Comparison of ENCODE assay signal across 16 mouse cellular contexts in the genomic region with DNA sequence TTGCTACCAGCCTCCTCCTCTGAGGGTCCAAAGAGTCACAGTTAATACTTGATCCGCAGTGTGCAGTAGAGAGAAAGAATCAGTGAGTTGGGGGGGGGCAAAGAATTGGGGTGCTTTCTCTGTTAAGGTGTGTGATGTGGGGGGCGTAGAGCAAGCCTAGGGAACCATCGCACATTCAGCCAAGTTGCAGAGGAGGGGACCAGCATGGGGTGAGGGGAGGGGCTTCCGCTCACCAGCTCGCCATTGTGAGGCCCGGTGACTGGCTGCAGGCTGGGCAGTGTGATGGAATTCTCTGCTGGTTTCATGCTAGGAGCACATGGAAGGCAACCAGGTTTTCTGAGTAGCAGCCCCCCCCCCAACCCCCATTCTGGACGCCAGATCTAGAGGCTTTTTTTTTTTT.
DNase-seq lines count a peak whose midpoint lies in the region; ATAC-seq and TF ChIP-seq lines count a peak whose summit lies in the region.
"Had no signal": no experiment of that assay in that cellular context is flagged by ENCODE, and none has a peak within 500 bp of the region (broad histone marks: within the 10 kb centered on the region; RNA-seq: fewer than 3 reads in every experiment).

No protein-coding gene starts in this region.

- H3K9ac ChIP-seq in forebrain, embryonic 11.5 days (ENCODE audit: low read length) = no peak overlapping the region; the same call in 1 of the 2 replicates
- no peak overlapping the region for H3K9ac ChIP-seq in forebrain, postnatal 0 days
- H3K9ac ChIP-seq in embryonic facial prominence, embryonic 14.5 days (ENCODE audit: low read depth, low read length) = no peak overlapping the region
- H3K9ac ChIP-seq in limb, embryonic 14.5 days (ENCODE audit: low read depth, low read length, severe bottlenecking) = no peak overlapping the region
- H3K9ac ChIP-seq: limb, embryonic 15.5 days had no signal

- 16% methylated on average over 7 of the region's 7 CpGs for WGBS in forebrain, embryonic 11.5 days
- WGBS in forebrain, postnatal 0 days = 22% methylated on average over 7 of the region's 7 CpGs
- WGBS in embryonic facial prominence, embryonic 14.5 days = 19% methylated on average over 6 of the region's 7 CpGs
- WGBS in limb, embryonic 14.5 days = 32% methylated on average over 7 of the region's 7 CpGs

- DNase-seq in forebrain, embryonic 11.5 days (ENCODE audit: low spot score) = peak; percentile 77
- no peak for DNase-seq in forebrain, postnatal 0 days
- peak; percentile 74 for DNase-seq in R1 (ENCODE audit: low read depth, low spot score)
- no peak for DNase-seq in embryonic facial prominence, embryonic 14.5 days (ENCODE audit: low spot score)
- DNase-seq in limb, embryonic 14.5 days (ENCODE audit: low spot score) = no peak
- no peak for DNase-seq in cerebellum, adult 9-10 months
- no peak for DNase-seq in cerebellum, adult 11 months
- no peak for DNase-seq in cerebellum, postnatal 10 days
- DNase-seq: adrenal gland, postnatal 10 days; cerebellum, postnatal 36 days; gastrocnemius, postnatal 10 days; kidney, postnatal 10 days; lung, adult 18-20 months; lung, postnatal 4 days; thymus, adult 2 months had no signal

- no peak for TF ChIP-seq POLR2A in limb, embryonic 14.5 days (IDR thresholded peaks at IDR 0.05; ENCODE audit: borderline replicate concordance, extremely low read depth, insufficient read depth, insufficient read length)

- no peak overlapping the region for H3K27ac ChIP-seq in forebrain, embryonic 11.5 days (ENCODE audit: low read depth, low read length)
- H3K27ac ChIP-seq in forebrain, postnatal 0 days (ENCODE audit: low read depth, low read length) = no peak overlapping the region
- H3K27ac ChIP-seq in embryonic facial prominence, embryonic 14.5 days (replicated peaks; ENCODE audit: low read depth, low read length) = no peak overlapping the region
- no peak overlapping the region for H3K27ac ChIP-seq in limb, embryonic 14.5 days (replicated peaks; ENCODE audit: low read depth, low read length)
- H3K27ac ChIP-seq: limb, embryonic 15.5 days had no signal

- H3K4me3 ChIP-seq in forebrain, embryonic 11.5 days (ENCODE audit: low read depth, low read length) = no peak overlapping the region
- no peak overlapping the region for H3K4me3 ChIP-seq in forebrain, postnatal 0 days (ENCODE audit: low read depth, low read length)
- H3K4me3 ChIP-seq in embryonic facial prominence, embryonic 14.5 days (ENCODE audit: low read depth, low read length) = no peak overlapping the region
- H3K4me3 ChIP-seq in limb, embryonic 14.5 days (replicated peaks; ENCODE audit: low read length) = no peak overlapping the region
- H3K4me3 ChIP-seq: limb, embryonic 15.5 days had no signal

- no peak for TF ChIP-seq CTCF in forebrain, postnatal 0 days (IDR thresholded peaks at IDR 0.05; ENCODE audit: low read depth)

- no peaks in the 10 kb centered on the region; the same call in 1 of the 2 replicates for H3K9me3 ChIP-seq in forebrain, embryonic 11.5 days (ENCODE audit: control insufficient read depth, low read length)
- no peaks in the 10 kb centered on the region for H3K9me3 ChIP-seq in forebrain, postnatal 0 days (ENCODE audit: low read length)
- no peaks in the 10 kb centered on the region for H3K9me3 ChIP-seq in embryonic facial prominence, embryonic 14.5 days (ENCODE audit: control insufficient read depth, low read length)
- no peaks in the 10 kb centered on the region for H3K9me3 ChIP-seq in limb, embryonic 14.5 days (ENCODE audit: control insufficient read depth, low read length)
- H3K9me3 ChIP-seq: limb, embryonic 15.5 days had no signal

- H3K4me2 ChIP-seq in forebrain, embryonic 11.5 days (ENCODE audit: low read depth, low read length, severe bottlenecking) = no peak overlapping the region
- no peak overlapping the region for H3K4me2 ChIP-seq in forebrain, postnatal 0 days (ENCODE audit: low read depth)
- H3K4me2 ChIP-seq in embryonic facial prominence, embryonic 14.5 days (ENCODE audit: low read depth, low read length) = peak overlapping the region; percentile 49
- peak overlapping the region; percentile 32; the same call in 1 of the 2 replicates for H3K4me2 ChIP-seq in limb, embryonic 14.5 days (replicated peaks; ENCODE audit: low read depth, low read length, severe bottlenecking)

- H3K4me1 ChIP-seq in forebrain, embryonic 11.5 days (replicated peaks; ENCODE audit: control insufficient read depth, insufficient read depth, low read length) = peaks cover 16% of the 10 kb centered on the region
- peaks cover 7% of the 10 kb centered on the region; the same call in 1 of the 2 replicates for H3K4me1 ChIP-seq in forebrain, postnatal 0 days (ENCODE audit: insufficient read depth)
- peaks cover 5% of the 10 kb centered on the region; the same call in 1 of the 2 replicates for H3K4me1 ChIP-seq in embryonic facial prominence, embryonic 14.5 days (ENCODE audit: control insufficient read depth, insufficient read depth, low read length)
- H3K4me1 ChIP-seq in limb, embryonic 14.5 days (ENCODE audit: control insufficient read depth, insufficient read depth, low read length) = peaks cover 4% of the 10 kb centered on the region; the same call in 1 of the 2 replicates

- no peaks in the 10 kb centered on the region for H3K27me3 ChIP-seq in forebrain, embryonic 11.5 days (ENCODE audit: control insufficient read depth, insufficient read depth, low read length)
- H3K27me3 ChIP-seq in forebrain, postnatal 0 days (ENCODE audit: insufficient read depth, low read length) = no peaks in the 10 kb centered on the region
- no peaks in the 10 kb centered on the region for H3K27me3 ChIP-seq in embryonic facial prominence, embryonic 14.5 days (replicated peaks; ENCODE audit: control insufficient read depth, insufficient read depth, low read length)
- H3K27me3 ChIP-seq in limb, embryonic 14.5 days (ENCODE audit: control insufficient read depth, insufficient read depth, low read length) = no peaks in the 10 kb centered on the region

- peak; percentile 75 for ATAC-seq in forebrain, embryonic 11.5 days (replicated peaks; ENCODE audit: low FRiP score)
- no peak for ATAC-seq in forebrain, postnatal 0 days
- no peak for ATAC-seq in embryonic facial prominence, embryonic 14.5 days (ENCODE audit: low read depth)
- no peak for ATAC-seq in limb, embryonic 14.5 days (ENCODE audit: low FRiP score, low read depth)

- no peaks in the 10 kb centered on the region for H3K36me3 ChIP-seq in forebrain, embryonic 11.5 days (ENCODE audit: control insufficient read depth, insufficient read depth, low read length)
- no peaks in the 10 kb centered on the region for H3K36me3 ChIP-seq in forebrain, postnatal 0 days (ENCODE audit: insufficient read depth)
- H3K36me3 ChIP-seq in embryonic facial prominence, embryonic 14.5 days (ENCODE audit: control insufficient read depth, insufficient read depth, low read length) = no peaks in the 10 kb centered on the region
- H3K36me3 ChIP-seq in limb, embryonic 14.5 days (ENCODE audit: control insufficient read depth, insufficient read depth, low read length) = no peaks in the 10 kb centered on the region
- H3K36me3 ChIP-seq: limb, embryonic 15.5 days had no signal

Comparison
In these comparisons a context has a peak if more than half of its experiments do, and no peak if none do; other contexts are left out.
1. DNase-seq: peak in forebrain, embryonic 11.5 days (single experiment) and R1 (single experiment); none in forebrain, postnatal 0 days (single experiment), embryonic facial prominence, embryonic 14.5 days (single experiment), limb, embryonic 14.5 days (single experiment), cerebellum, adult 9-10 months (single experiment), cerebellum, adult 11 months (single experiment) and cerebellum, postnatal 10 days (0 of 2).
2. H3K4me2 ChIP-seq: peak in embryonic facial prominence, embryonic 14.5 days (single experiment) and limb, embryonic 14.5 days (single experiment); none in forebrain, embryonic 11.5 days (single experiment) and forebrain, postnatal 0 days (single experiment).